Mouse (Mus musculus) heart, adult 2 months (tissue): ENCODE results near the gene Zdhhc4.

Source experiments
- CTCF ChIP-seq: fragments of 200-600 bp; IDR thresholded peaks from 2 replicates; pipeline ENCODE4 v1.8.1; 2022; ENCODE audit warnings: antibody characterized with exemption, mild to moderate bottlenecking, moderate library complexity
- EP300 ChIP-seq: fragments of 200-500 bp; IDR thresholded peaks from 2 replicates; pipeline ENCODE4 v1.6.1; 2011; ENCODE audit warnings: low read depth, low read length, control low read depth; ENCODE audit not compliant: insufficient read depth

- no peak for TF ChIP-seq EP300
- TF ChIP-seq CTCF: peak; percentile 88
Observed at GRCm38 (mm10) chr5:143314730-143315513, 14.1 kb downstream of the Zdhhc4 start, which contains the start of gene E130309D02Rik.
